Mouse (Mus musculus): ENCODE data around the gene Fam184b. TPM values are rescaled to one million over a fixed set of nuclear protein-coding genes. Genes with fewer than 3 reads are reported as not detected.

Gene Fam184b
- polyA plus RNA-seq, 1 experiment from 2014 or later = 2.4 TPM

- WGBS = 55% methylated on average over 10 of the region's 10 CpGs
- H3K4me1 ChIP-seq (ENCODE audit: control insufficient read depth, insufficient read depth, low read length) = peaks cover 4% of the 10 kb centered on the region; the same call in 1 of the 2 replicates
- H3K27me3 ChIP-seq (replicated peaks; ENCODE audit: control insufficient read depth, insufficient read depth, low read length) = no peaks in the 10 kb centered on the region
- no peak for ATAC-seq (ENCODE audit: low read depth)
- H3K9ac ChIP-seq (ENCODE audit: low read depth, low read length) = no peak overlapping the region
- no peaks in the 10 kb centered on the region for H3K36me3 ChIP-seq (ENCODE audit: control insufficient read depth, insufficient read depth, low read length)
- no peak overlapping the region for H3K4me3 ChIP-seq (ENCODE audit: low read depth, low read length)
- no peak overlapping the region for H3K27ac ChIP-seq (replicated peaks; ENCODE audit: low read depth, low read length)
- H3K4me2 ChIP-seq (ENCODE audit: low read depth, low read length) = no peak overlapping the region
- no peaks in the 10 kb centered on the region for H3K9me3 ChIP-seq (ENCODE audit: control insufficient read depth, low read length)
- no peak for DNase-seq (ENCODE audit: low spot score)
Measured at GRCm38 (mm10) chr5:45539502-45539901, 99.9 kb downstream of the Fam184b start.

DNA sequence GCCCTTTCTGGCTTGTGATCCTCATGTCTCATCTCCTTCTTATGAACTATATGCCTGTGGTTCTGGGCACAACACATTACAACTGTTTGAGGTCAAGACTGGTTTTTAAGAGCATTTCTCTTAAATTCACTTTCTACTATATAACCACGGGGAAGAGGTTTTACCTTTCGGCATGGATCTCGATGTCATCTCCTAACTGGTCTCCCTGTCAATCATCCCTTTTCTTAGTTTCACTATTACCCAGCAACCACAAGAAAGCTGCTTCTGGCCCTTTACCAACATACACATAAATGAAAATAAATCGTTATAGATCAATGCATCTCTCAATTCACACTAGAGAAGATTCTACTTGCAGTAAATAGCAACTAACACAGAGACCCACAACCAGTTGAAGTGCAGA is 104.2 kb downstream of the Fam184b start:
- H3K9ac ChIP-seq (ENCODE audit: low read depth, low read length) = no peak overlapping the region
- no peak overlapping the region for H3K27ac ChIP-seq (replicated peaks; ENCODE audit: low read depth, low read length)
- no peak for ATAC-seq (ENCODE audit: low read depth)
- H3K4me3 ChIP-seq (ENCODE audit: low read depth, low read length) = no peak overlapping the region
- WGBS = 67% methylated on average over 4 of the region's 4 CpGs
- H3K36me3 ChIP-seq (ENCODE audit: control insufficient read depth, insufficient read depth, low read length) = peaks cover 12% of the 10 kb centered on the region; the same call in 1 of the 2 replicates
- H3K4me2 ChIP-seq (ENCODE audit: low read depth, low read length) = no peak overlapping the region
- no peak for DNase-seq (ENCODE audit: low spot score)
- no peaks in the 10 kb centered on the region for H3K27me3 ChIP-seq (replicated peaks; ENCODE audit: control insufficient read depth, insufficient read depth, low read length)
- no peaks in the 10 kb centered on the region for H3K9me3 ChIP-seq (ENCODE audit: control insufficient read depth, low read length)
- H3K4me1 ChIP-seq (ENCODE audit: control insufficient read depth, insufficient read depth, low read length) = no peaks in the 10 kb centered on the region

- Histone ChIP-seq H3K4me3 (ENCODE audit: low read depth, low read length) (no peak overlapping the region), H3K9ac (ENCODE audit: low read depth, low read length) (no peak overlapping the region), H3K36me3 (ENCODE audit: control insufficient read depth, insufficient read depth, low read length) (peaks cover 12% of the 10 kb centered on the region; the same call in 1 of the 2 replicates), H3K27ac (replicated peaks; ENCODE audit: low read depth, low read length) (no peak overlapping the region), H3K4me1 (ENCODE audit: control insufficient read depth, insufficient read depth, low read length) (no peaks in the 10 kb centered on the region), H3K27me3 (replicated peaks; ENCODE audit: control insufficient read depth, insufficient read depth, low read length) (no peaks in the 10 kb centered on the region), H3K4me2 (ENCODE audit: low read depth, low read length) (peak overlapping the region; percentile 18; the same call in 1 of the 2 replicates), H3K9me3 (ENCODE audit: control insufficient read depth, low read length) (no peaks in the 10 kb centered on the region)
- DNase-seq (ENCODE audit: low spot score) = peak; percentile 37
- peak; percentile 86 for ATAC-seq (ENCODE audit: low read depth)
- WGBS = 5% methylated on average over 15 of the region's 17 CpGs
Measured at GRCm38 (mm10) chr5:45534319-45535098, 104.9 kb downstream of the Fam184b start.

DNA sequence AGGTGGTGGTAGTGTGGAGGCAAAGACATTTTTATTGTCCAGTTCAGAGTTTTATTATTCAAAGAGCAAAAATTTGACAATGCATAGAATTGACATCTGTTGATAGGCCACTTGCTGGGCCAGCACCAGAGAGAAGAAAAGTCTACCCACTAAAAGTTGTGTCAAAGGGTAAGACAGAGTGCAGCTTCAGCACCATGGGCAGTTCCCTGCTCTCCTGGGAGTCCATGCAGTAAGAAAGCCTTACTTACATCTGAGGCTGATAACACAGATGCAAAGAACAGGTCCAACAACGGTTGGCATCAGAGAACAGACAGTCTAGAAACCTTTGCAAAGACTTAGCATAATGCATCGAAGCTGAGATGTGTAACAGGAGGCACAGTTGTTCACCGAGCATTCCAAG is 109.7 kb downstream of the Fam184b start:
- Histone ChIP-seq H3K4me3 (ENCODE audit: low read depth, low read length) (no peak overlapping the region), H3K36me3 (ENCODE audit: control insufficient read depth, insufficient read depth, low read length) (peaks cover 58% of the 10 kb centered on the region), H3K4me1 (ENCODE audit: control insufficient read depth, insufficient read depth, low read length) (no peaks in the 10 kb centered on the region), H3K4me2 (ENCODE audit: low read depth, low read length) (no peak overlapping the region), H3K9ac (ENCODE audit: low read depth, low read length) (no peak overlapping the region), H3K27me3 (replicated peaks; ENCODE audit: control insufficient read depth, insufficient read depth, low read length) (no peaks in the 10 kb centered on the region), H3K27ac (replicated peaks; ENCODE audit: low read depth, low read length) (no peak overlapping the region), H3K9me3 (ENCODE audit: control insufficient read depth, low read length) (no peaks in the 10 kb centered on the region)
- WGBS = 88% methylated on average over 3 of the region's 3 CpGs
- DNase-seq (ENCODE audit: low spot score) = peak; percentile 36
- ATAC-seq (ENCODE audit: low read depth) = no peak

- ATAC-seq (ENCODE audit: low read depth) (no peak), DNase-seq (ENCODE audit: low spot score) (no peak)
- Histone ChIP-seq H3K9ac (ENCODE audit: low read depth, low read length) (no peak overlapping the region), H3K4me3 (ENCODE audit: low read depth, low read length) (no peak overlapping the region), H3K36me3 (ENCODE audit: control insufficient read depth, insufficient read depth, low read length) (peaks cover 69% of the 10 kb centered on the region), H3K27ac (replicated peaks; ENCODE audit: low read depth, low read length) (no peak overlapping the region), H3K9me3 (ENCODE audit: control insufficient read depth, low read length) (no peaks in the 10 kb centered on the region), H3K27me3 (replicated peaks; ENCODE audit: control insufficient read depth, insufficient read depth, low read length) (no peaks in the 10 kb centered on the region), H3K4me1 (ENCODE audit: control insufficient read depth, insufficient read depth, low read length) (peaks cover 3% of the 10 kb centered on the region; the same call in 1 of the 2 replicates), H3K4me2 (ENCODE audit: low read depth, low read length) (no peak overlapping the region)
- WGBS = 87% methylated on average over 4 of the region's 4 CpGs
Measured at GRCm38 (mm10) chr5:45526338-45526737, 113.1 kb downstream of the Fam184b start.

GRCm38 (mm10) chr5:45525101-45525500 is 114.3 kb downstream of the Fam184b start:
- DNase-seq (ENCODE audit: low spot score) (no peak), ATAC-seq (ENCODE audit: low read depth) (no peak)
- WGBS = 94% methylated on average over 10 of the region's 10 CpGs
- Histone ChIP-seq H3K9ac (ENCODE audit: low read depth, low read length) (no peak overlapping the region), H3K9me3 (ENCODE audit: control insufficient read depth, low read length) (no peaks in the 10 kb centered on the region), H3K4me2 (ENCODE audit: low read depth, low read length) (no peak overlapping the region), H3K4me1 (ENCODE audit: control insufficient read depth, insufficient read depth, low read length) (peaks cover 8% of the 10 kb centered on the region), H3K27ac (replicated peaks; ENCODE audit: low read depth, low read length) (no peak overlapping the region), H3K27me3 (replicated peaks; ENCODE audit: control insufficient read depth, insufficient read depth, low read length) (no peaks in the 10 kb centered on the region), H3K36me3 (ENCODE audit: control insufficient read depth, insufficient read depth, low read length) (peaks cover 61% of the 10 kb centered on the region), H3K4me3 (ENCODE audit: low read depth, low read length) (no peak overlapping the region)

GRCm38 (mm10) chr5:45521601-45522000 is 117.8 kb downstream of the Fam184b start:
- peak; percentile 11 for DNase-seq (ENCODE audit: low spot score)

DNA sequence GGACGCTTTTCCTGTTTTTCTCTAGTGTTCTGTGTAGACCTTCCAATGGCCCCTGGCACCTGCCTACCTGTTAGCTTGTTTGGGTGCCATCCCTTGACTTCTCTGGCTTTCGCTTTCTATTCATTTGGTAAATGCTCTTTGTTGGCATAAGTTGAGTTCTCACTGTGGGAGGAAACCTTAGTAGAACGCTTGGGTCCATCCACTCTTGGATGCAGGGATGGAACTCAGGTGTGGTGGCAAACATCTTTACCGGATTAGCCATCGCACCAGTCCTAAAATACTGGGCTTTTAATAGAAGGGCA is 118.7 kb downstream of the Fam184b start:
- DNase-seq (ENCODE audit: low spot score) (no peak), ATAC-seq (ENCODE audit: low read depth) (no peak)
- Histone ChIP-seq H3K9ac (ENCODE audit: low read depth, low read length) (peak overlapping the region; percentile 78), H3K36me3 (ENCODE audit: control insufficient read depth, insufficient read depth, low read length) (peaks cover 25% of the 10 kb centered on the region), H3K27me3 (replicated peaks; ENCODE audit: control insufficient read depth, insufficient read depth, low read length) (no peaks in the 10 kb centered on the region), H3K27ac (replicated peaks; ENCODE audit: low read depth, low read length) (no peak overlapping the region), H3K4me3 (ENCODE audit: low read depth, low read length) (peak overlapping the region; percentile 68), H3K4me2 (ENCODE audit: low read depth, low read length) (peak overlapping the region; percentile 92), H3K9me3 (ENCODE audit: control insufficient read depth, low read length) (no peaks in the 10 kb centered on the region), H3K4me1 (ENCODE audit: control insufficient read depth, insufficient read depth, low read length) (peaks cover 8% of the 10 kb centered on the region)
- WGBS = 3% methylated on average over 5 of the region's 5 CpGs

More at GRCm38 (mm10) chr5:45521601-45522000, 117.8 kb downstream of the Fam184b start:
- H3K9ac ChIP-seq (ENCODE audit: low read depth, low read length) = peak overlapping the region; percentile 78; the same call in 1 of the 2 replicates
- peaks cover 8% of the 10 kb centered on the region for H3K4me1 ChIP-seq (ENCODE audit: control insufficient read depth, insufficient read depth, low read length)
- no peak for ATAC-seq (ENCODE audit: low read depth)
- H3K27ac ChIP-seq (replicated peaks; ENCODE audit: low read depth, low read length) = no peak overlapping the region
- H3K4me2 ChIP-seq (ENCODE audit: low read depth, low read length) = peak overlapping the region; percentile 92
- H3K36me3 ChIP-seq (ENCODE audit: control insufficient read depth, insufficient read depth, low read length) = peaks cover 33% of the 10 kb centered on the region
- peak overlapping the region; percentile 68 for H3K4me3 ChIP-seq (ENCODE audit: low read depth, low read length)
- H3K27me3 ChIP-seq (replicated peaks; ENCODE audit: control insufficient read depth, insufficient read depth, low read length) = no peaks in the 10 kb centered on the region
- H3K9me3 ChIP-seq (ENCODE audit: control insufficient read depth, low read length) = no peaks in the 10 kb centered on the region
- WGBS = 88% methylated on average over 6 of the region's 6 CpGs
